Mouse (Mus musculus) gastrocnemius, adult 2 months (tissue): ENCODE measurements around the gene Ubiad1. TPM values are rescaled to one million over a fixed set of nuclear protein-coding genes. Genes with fewer than 3 reads are reported as not detected.

Source experiments
- DNase-seq: peaks from one replicate; pipeline ENCODE4 v3.0.0; 2022
- H3K27ac ChIP-seq: fragments of 200-600 bp; 2 replicates; pipeline ENCODE4 v1.8.1; 2022; ENCODE audit warnings: mild to moderate bottlenecking
- H3K4me3 ChIP-seq: fragments of 200-600 bp; 2 replicates; pipeline ENCODE4 v1.8.1; 2022; ENCODE audit warnings: mild to moderate bottlenecking, moderate library complexity
- CTCF ChIP-seq: fragments of 200-600 bp; IDR thresholded peaks from 2 replicates; pipeline ENCODE4 v1.8.1; 2022; ENCODE audit warnings: antibody characterized with exemption, mild to moderate bottlenecking, moderate library complexity
- intact Hi-C: fragments of 180-260 bp; cut with DNase I; formaldehyde crosslinking; loops from one replicate; pipeline ENCODE4 v1.15.1; 2025
- long read RNA-seq, 2 experiments: library from polyadenylated mRNA; stranded (forward); transcript quantifications; one replicate each; pipeline ENCODE4 v2.0.0; 2021
- total RNA-seq, 2 experiments: library from RNA; stranded (reverse); gene quantifications; 2 replicates each; pipeline ENCODE4 v1.2.3; 2021

Ubiad1 gene
- total RNA-seq, result 10 to 100 TPM; 10.3 to 18.0 TPM
- long read RNA-seq, experiment 1, transcript Ubiad1-201 (2 exons, 2,992 nt), result major isoform, 25 of 30 reads
- long read RNA-seq, experiment 1, partial matches to known transcripts, result 0 of 30 reads
- long read RNA-seq, experiment 1, other reads (novel, unspliced or antisense), result 5 of 30 reads
- long read RNA-seq, experiment 2, transcript Ubiad1-201 (2 exons, 2,992 nt), result major isoform, 16 of 19 reads
- long read RNA-seq, experiment 2, partial matches to known transcripts, result 0 of 19 reads
- long read RNA-seq, experiment 2, other reads (novel, unspliced or antisense), result 3 of 19 reads

DNA sequence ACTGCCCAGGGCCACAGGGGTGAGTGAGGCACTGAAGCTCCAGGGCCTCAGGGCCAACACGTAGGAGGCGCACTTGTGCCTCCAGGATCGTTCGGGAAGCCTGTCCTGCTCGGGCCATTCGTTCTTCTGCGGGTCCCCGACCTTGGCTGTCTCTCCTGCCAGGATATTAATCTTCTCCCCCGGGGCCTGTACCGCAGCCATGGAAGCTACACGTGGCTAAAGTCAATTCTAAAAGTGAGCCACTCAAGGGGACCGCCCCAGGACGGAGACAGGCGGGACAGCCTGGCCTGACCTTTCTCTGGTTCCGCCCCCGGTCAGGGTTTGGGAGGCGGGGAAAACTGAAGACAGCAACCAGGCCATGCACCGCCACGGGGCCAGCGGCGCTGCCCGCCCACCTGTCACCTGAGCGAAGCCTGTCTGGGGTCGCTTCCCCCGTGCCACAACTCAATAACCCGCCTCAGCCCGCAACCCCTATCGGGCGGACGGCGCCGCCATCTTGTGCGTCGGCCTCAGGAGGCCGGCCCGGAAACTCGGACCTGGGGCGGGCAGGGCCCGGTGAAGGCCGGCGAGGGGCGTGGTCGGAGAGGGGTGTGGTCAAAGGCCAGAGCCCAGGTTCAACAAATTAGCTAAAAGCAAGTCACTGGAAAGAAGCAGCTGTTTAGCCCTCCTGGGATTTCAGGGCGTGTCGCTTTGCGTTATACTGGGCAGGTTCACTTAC lies at the start of gene Ubiad1:
Ubiad1 (minus strand) TSS at position 522 of the 718 bp plus-strand sequence.
- Histone ChIP-seq H3K27ac (peak within 1 kb of the TSS; percentile 99), H3K4me3 (peak within 1 kb of the TSS; percentile 95)
- DNase-seq, result peak; percentile 91
- no peak; the same call in 1 of the 2 replicates for TF ChIP-seq CTCF
- intact Hi-C loops, result no loop called here

DNA sequence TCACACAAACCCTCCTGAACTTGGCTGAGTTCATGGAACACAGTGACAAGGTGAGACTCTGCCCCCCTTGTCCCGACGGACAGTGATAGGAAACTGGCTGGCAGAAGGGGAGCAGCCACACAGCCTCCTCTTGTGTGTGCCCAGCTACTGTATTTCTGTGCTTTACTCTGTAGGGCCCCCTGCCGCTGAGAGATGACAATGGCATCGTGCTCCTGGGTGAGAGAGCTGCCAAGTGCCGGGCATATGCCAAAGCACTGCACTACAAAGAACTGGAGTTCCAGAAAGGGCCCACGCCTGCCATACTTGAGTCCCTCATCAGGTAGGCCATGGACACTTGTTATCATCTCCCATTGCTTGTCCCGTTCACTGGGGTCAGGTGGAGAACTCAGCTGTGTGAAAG lies 46.9 kb upstream of the Ubiad1 start:
- H3K4me3 ChIP-seq, result no peak overlapping the region
- peak overlapping the region; percentile 60 for H3K27ac ChIP-seq
- TF ChIP-seq CTCF, result peak; percentile 22; the same call in 1 of the 2 replicates
- intact Hi-C loops, result no loop called here
- DNase-seq, result peak; percentile 40

GRCm38 (mm10) chr4:148490502-148490901 lies 45.9 kb upstream of the Ubiad1 start:
- intact Hi-C loops, result no loop called here
- no peak for TF ChIP-seq CTCF
- no peak overlapping the region for H3K4me3 ChIP-seq
- DNase-seq, result peak; percentile 51
- peak overlapping the region; percentile 60 for H3K27ac ChIP-seq

- intact Hi-C loops, result no loop called here
- no peak overlapping the region for H3K4me3 ChIP-seq
- H3K27ac ChIP-seq, result no peak overlapping the region
- TF ChIP-seq CTCF, result no peak
- peak; percentile 12 for DNase-seq
These were observed 43.3 kb upstream of the Ubiad1 start for GRCm38 (mm10) chr4:148487841-148488240.

- TF ChIP-seq CTCF, result no peak
- Histone ChIP-seq H3K27ac (no peak overlapping the region), H3K4me3 (no peak overlapping the region)
- intact Hi-C loops, result no loop called here
- no peak for DNase-seq
These were observed 39.9 kb upstream of the Ubiad1 start for GRCm38 (mm10) chr4:148484511-148484910.

- no peak for TF ChIP-seq CTCF
- intact Hi-C loops, result no loop called here
- H3K27ac ChIP-seq, result no peak overlapping the region
These were observed 37.1 kb upstream of the Ubiad1 start for GRCm38 (mm10) chr4:148481557-148482168.

DNA sequence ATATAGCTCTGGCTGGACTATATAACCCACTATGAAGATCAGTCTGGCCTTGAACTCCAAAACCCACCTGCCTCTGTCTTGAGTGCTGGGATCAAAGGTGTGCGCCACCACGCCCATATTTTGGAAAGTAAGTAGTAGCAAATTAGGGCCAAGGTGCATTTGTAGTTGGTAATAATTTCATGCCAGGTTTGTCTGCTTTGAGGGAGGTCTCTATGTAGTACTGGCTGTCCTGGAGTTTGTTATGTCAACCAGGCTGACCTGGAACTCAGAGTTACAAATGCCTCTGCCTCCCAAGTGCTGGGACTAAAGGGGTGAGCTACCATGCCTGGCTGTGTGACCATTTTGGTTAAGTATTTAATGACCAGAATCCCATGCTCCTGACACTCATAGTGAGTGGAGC lies 35.7 kb upstream of the Ubiad1 start:
- Histone ChIP-seq H3K4me3 (no peak overlapping the region), H3K27ac (no peak overlapping the region)
- DNase-seq, result no peak
- intact Hi-C loops, result no loop called here
- no peak for TF ChIP-seq CTCF

More at GRCm38 (mm10) chr4:148481557-148482168, 37.1 kb upstream of the Ubiad1 start:
- DNase-seq, result peak; percentile 1
- no peak overlapping the region for H3K4me3 ChIP-seq

DNA sequence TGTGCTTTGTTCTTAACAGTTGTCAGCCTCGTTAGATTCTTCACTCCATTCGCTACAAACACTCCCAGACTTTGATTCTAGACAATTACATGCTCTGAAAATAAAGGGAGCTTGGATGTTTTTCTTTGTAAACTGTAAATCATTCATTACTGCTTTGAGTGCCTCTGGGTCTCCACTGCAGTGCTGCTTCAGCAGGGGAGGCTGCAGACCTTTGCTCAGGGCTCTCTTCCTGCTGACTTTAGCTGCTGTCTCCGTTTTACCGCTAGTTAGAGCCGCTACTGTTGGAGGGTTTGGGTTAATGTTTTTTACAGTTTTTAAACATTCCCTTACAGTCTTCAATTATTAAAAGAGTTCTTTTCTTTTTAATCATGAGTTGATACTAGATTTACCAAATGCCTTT lies 28.9 kb upstream of the Ubiad1 start:
- H3K4me3 ChIP-seq, result no peak overlapping the region
- intact Hi-C loops, result no loop called here
- H3K27ac ChIP-seq, result no peak overlapping the region

GRCm38 (mm10) chr4:148472436-148473174 lies 28.0 kb upstream of the Ubiad1 start:
- intact Hi-C loops, result no loop called here
- TF ChIP-seq CTCF, result no peak
- H3K4me3 ChIP-seq, result no peak overlapping the region
- H3K27ac ChIP-seq, result peak overlapping the region; percentile 40; the same call in 1 of the 2 replicates
- DNase-seq, result no peak

More for the DNA sequence above, 28.9 kb upstream of the Ubiad1 start:
- no peak for DNase-seq
- TF ChIP-seq CTCF, result no peak

GRCm38 (mm10) chr4:148471363-148471806 lies 26.8 kb upstream of the Ubiad1 start:
- H3K27ac ChIP-seq, result no peak overlapping the region
- intact Hi-C loops, result no loop called here
- no peak for TF ChIP-seq CTCF
- H3K4me3 ChIP-seq, result no peak overlapping the region
- no peak for DNase-seq

GRCm38 (mm10) chr4:148469487-148470252 lies 25.1 kb upstream of the Ubiad1 start:
- no peak for DNase-seq
- Histone ChIP-seq H3K27ac (no peak overlapping the region), H3K4me3 (no peak overlapping the region)
- TF ChIP-seq CTCF, result no peak
- intact Hi-C loops, result no loop called here

DNA sequence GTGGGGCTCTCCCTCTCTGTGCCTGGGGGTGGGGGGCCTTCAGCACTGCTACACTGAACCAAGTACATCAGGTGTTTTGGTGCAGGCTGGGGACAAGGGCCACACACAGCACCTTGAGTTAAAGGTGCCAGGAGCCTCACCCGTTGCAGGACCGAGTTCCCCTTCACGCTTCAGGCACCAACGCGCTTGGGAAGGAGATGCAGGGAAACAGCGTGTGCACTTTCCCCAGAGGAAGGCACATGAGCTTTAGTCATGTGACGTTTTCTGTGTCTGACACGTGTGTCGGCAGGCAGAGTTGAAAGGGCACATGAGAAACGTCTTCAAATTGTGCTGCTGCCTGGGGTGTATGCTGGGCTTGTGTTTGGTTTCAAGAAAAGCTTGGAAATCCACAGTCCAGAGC lies 23.8 kb upstream of the Ubiad1 start:
- intact Hi-C loops, result no loop called here
- no peak for DNase-seq
- no peak overlapping the region for H3K4me3 ChIP-seq
- TF ChIP-seq CTCF, result no peak
- H3K27ac ChIP-seq, result no peak overlapping the region
